Mouse (Mus musculus): ENCODE results near the gene Triobp.

DNA sequence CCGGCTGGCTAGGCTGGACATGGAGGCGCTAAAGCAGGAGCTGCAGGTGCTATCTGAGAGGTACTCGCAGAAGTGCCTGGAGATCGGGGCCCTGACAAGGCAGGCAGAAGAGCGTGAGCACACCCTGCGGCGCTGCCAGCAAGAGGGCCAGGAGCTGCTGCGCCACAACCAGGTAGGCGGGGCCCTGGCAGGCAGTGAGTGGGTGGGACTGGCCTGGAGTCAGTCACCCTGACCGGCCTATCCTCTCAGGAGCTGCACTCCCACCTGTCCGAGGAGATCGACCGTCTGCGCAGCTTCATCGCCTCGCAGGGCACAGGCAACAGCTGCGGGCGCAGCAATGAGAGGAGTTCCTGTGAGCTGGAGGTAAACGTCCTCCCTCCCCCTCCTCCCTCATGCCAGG lies 54.5 kb downstream of the Triobp start:
- TF ChIP-seq POLR2A (IDR thresholded peaks at IDR 0.05; ENCODE audit: borderline replicate concordance, control insufficient read depth, low read depth, low read length) (no peak), CTCF (IDR thresholded peaks at IDR 0.05; ENCODE audit: control insufficient read depth, insufficient read depth, low read length) (no peak)
